Mouse (Mus musculus) B cell, adult 2 months (primary cell): ENCODE measurements around the gene Syt1.

Experiments
- DNase-seq, 2 experiments: peaks; one replicate each; pipeline ENCODE4 v3.0.0; 2022

Syt1 gene

GRCm38 (mm10) chr10:108880372-108880771 lies 130.4 kb downstream of the Syt1 start:
- DNase-seq: no peak

- DNase-seq: no peak
Measured at GRCm38 (mm10) chr10:108875730-108876129, 135.1 kb downstream of the Syt1 start.

GRCm38 (mm10) chr10:108874687-108875086 lies 136.1 kb downstream of the Syt1 start:
- no peak for DNase-seq

- no peak for DNase-seq
Measured at GRCm38 (mm10) chr10:108872359-108872758, 138.4 kb downstream of the Syt1 start.

GRCm38 (mm10) chr10:108870586-108870985 lies 140.2 kb downstream of the Syt1 start:
- DNase-seq: no peak

GRCm38 (mm10) chr10:108868136-108868535 lies 142.6 kb downstream of the Syt1 start:
- no peak for DNase-seq

- no peak for DNase-seq
Measured at GRCm38 (mm10) chr10:108867202-108867601, 143.6 kb downstream of the Syt1 start.

GRCm38 (mm10) chr10:108865586-108865985 lies 145.2 kb downstream of the Syt1 start:
- DNase-seq: no peak

- no peak for DNase-seq
Measured at GRCm38 (mm10) chr10:108855986-108856385, 154.8 kb downstream of the Syt1 start.

- no peak for DNase-seq
Measured at GRCm38 (mm10) chr10:108852757-108853156, 158.0 kb downstream of the Syt1 start.

GRCm38 (mm10) chr10:108837434-108837833 lies 173.3 kb downstream of the Syt1 start:
- DNase-seq: no peak

GRCm38 (mm10) chr10:108832248-108832647 lies 178.5 kb downstream of the Syt1 start:
- DNase-seq: no peak

GRCm38 (mm10) chr10:108831801-108832200 lies 179.0 kb downstream of the Syt1 start:
- DNase-seq: no peak

- DNase-seq: no peak
Measured at GRCm38 (mm10) chr10:108822273-108822672, 188.5 kb downstream of the Syt1 start.

- DNase-seq: no peak
Measured at GRCm38 (mm10) chr10:108815339-108815738, 195.4 kb downstream of the Syt1 start.

- no peak for DNase-seq
Measured at GRCm38 (mm10) chr10:108804380-108804779, 206.4 kb downstream of the Syt1 start.

- DNase-seq: no peak
Measured at GRCm38 (mm10) chr10:108800776-108801175, 210.0 kb downstream of the Syt1 start.

GRCm38 (mm10) chr10:108798826-108799225 lies 212.0 kb downstream of the Syt1 start:
- DNase-seq: no peak

- no peak for DNase-seq
Measured at GRCm38 (mm10) chr10:108782817-108783216, 228.0 kb downstream of the Syt1 start.

- DNase-seq: no peak
Measured at GRCm38 (mm10) chr10:108780614-108781013, 230.2 kb downstream of the Syt1 start.

- no peak for DNase-seq
Measured at GRCm38 (mm10) chr10:108776735-108777134, 234.0 kb downstream of the Syt1 start.

GRCm38 (mm10) chr10:108771081-108771480 lies 239.7 kb downstream of the Syt1 start:
- no peak for DNase-seq

GRCm38 (mm10) chr10:108765564-108765963 lies 245.2 kb downstream of the Syt1 start:
- DNase-seq: no peak

- DNase-seq: no peak
Measured at GRCm38 (mm10) chr10:108763722-108764121, 247.1 kb downstream of the Syt1 start.

GRCm38 (mm10) chr10:108753304-108753703 lies 257.5 kb downstream of the Syt1 start:
- DNase-seq: no peak

GRCm38 (mm10) chr10:108743759-108744158 lies 267.0 kb downstream of the Syt1 start:
- DNase-seq: no peak
